Mouse (Mus musculus): ENCODE measurements around the gene Isl2. TPM values are rescaled to one million over a fixed set of nuclear protein-coding genes. Genes with fewer than 3 reads are reported as not detected.

Isl2 gene
- polyA plus RNA-seq (2011; ENCODE audit: insufficient read depth, insufficient read length, low read depth, missing spikeins), result 0.44 TPM in 1 of 2 replicates, not detected in the other

DNA sequence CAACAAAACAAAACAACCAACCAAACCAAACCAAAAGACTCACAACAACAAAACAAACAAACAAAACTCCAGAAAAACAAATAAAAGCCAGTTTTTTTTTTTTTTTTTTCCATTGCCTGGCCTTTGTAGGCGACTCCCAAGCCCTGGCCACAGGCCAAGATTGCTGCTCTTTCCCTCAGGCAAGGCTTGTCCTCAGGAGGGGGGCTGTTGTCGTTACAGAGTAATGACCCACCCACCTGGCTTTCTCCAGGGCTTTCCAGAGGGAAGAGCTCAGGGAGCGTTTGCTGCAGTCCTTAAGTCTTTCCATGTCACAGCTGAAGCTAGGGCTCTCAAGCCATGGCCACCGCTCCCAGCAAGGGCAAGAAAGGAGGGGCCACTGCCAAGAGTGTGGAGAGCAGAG is at the start of gene Isl2:
Gene Isl2, plus strand, starts transcription at position 296 of the 400 bp plus-strand sequence.
- no peaks in the 10 kb centered on the region for H3K36me3 ChIP-seq (ENCODE audit: control insufficient read depth, insufficient read depth, low read length, poor library complexity, severe bottlenecking)
- H3K4me1 ChIP-seq (ENCODE audit: control insufficient read depth, insufficient read depth, low read length), result no peaks in the 10 kb centered on the region
- no peak within 1 kb of the TSS for H3K9ac ChIP-seq (ENCODE audit: low read depth, poor library complexity, severe bottlenecking)
- H3K27me3 ChIP-seq (ENCODE audit: control insufficient read depth, insufficient read depth, low read length, poor library complexity, severe bottlenecking), result peaks cover 22% of the 10 kb centered on the region
- TF ChIP-seq CTCF (IDR thresholded peaks at IDR 0.05; ENCODE audit: low read depth, low read length) (no peak), POLR2A (IDR thresholded peaks at IDR 0.05; ENCODE audit: insufficient read depth, low read length) (no peak), EP300 (IDR thresholded peaks at IDR 0.05; ENCODE audit: insufficient read depth, low read depth, low read length) (no peak)
- peak within 1 kb of the TSS; percentile 29; the same call in 1 of the 2 replicates for H3K4me3 ChIP-seq (ENCODE audit: low read depth, low read length)
- H3K27ac ChIP-seq (ENCODE audit: insufficient read depth, low read length), result no peak within 1 kb of the TSS
- H3K9me3 ChIP-seq (replicated peaks; ENCODE audit: control insufficient read depth, insufficient read depth, low read length, poor library complexity, severe bottlenecking), result no peaks in the 10 kb centered on the region

- no peak overlapping the region for H3K4me3 ChIP-seq (ENCODE audit: low read depth, low read length)
- no peaks in the 10 kb centered on the region for H3K27me3 ChIP-seq (ENCODE audit: control insufficient read depth, insufficient read depth, low read length, poor library complexity, severe bottlenecking)
- no peaks in the 10 kb centered on the region for H3K4me1 ChIP-seq (ENCODE audit: control insufficient read depth, insufficient read depth, low read length)
- H3K36me3 ChIP-seq (ENCODE audit: control insufficient read depth, insufficient read depth, low read length, poor library complexity, severe bottlenecking), result no peaks in the 10 kb centered on the region
- no peaks in the 10 kb centered on the region for H3K9me3 ChIP-seq (replicated peaks; ENCODE audit: control insufficient read depth, insufficient read depth, low read length, poor library complexity, severe bottlenecking)
- TF ChIP-seq CTCF (IDR thresholded peaks at IDR 0.05; ENCODE audit: low read depth, low read length) (no peak), POLR2A (IDR thresholded peaks at IDR 0.05; ENCODE audit: insufficient read depth, low read length) (no peak), EP300 (IDR thresholded peaks at IDR 0.05; ENCODE audit: insufficient read depth, low read depth, low read length) (no peak)
- no peak overlapping the region for H3K27ac ChIP-seq (ENCODE audit: insufficient read depth, low read length)
- H3K9ac ChIP-seq (ENCODE audit: low read depth, poor library complexity, severe bottlenecking), result no peak overlapping the region
Measured at GRCm38 (mm10) chr9:55507922-55508321, 30.6 kb upstream of the Isl2 start.

- H3K4me1 ChIP-seq (ENCODE audit: control insufficient read depth, insufficient read depth, low read length), result no peaks in the 10 kb centered on the region
- H3K9ac ChIP-seq (ENCODE audit: low read depth, poor library complexity, severe bottlenecking), result no peak overlapping the region
- no peak overlapping the region for H3K4me3 ChIP-seq (ENCODE audit: low read depth, low read length)
- no peaks in the 10 kb centered on the region for H3K36me3 ChIP-seq (ENCODE audit: control insufficient read depth, insufficient read depth, low read length, poor library complexity, severe bottlenecking)
- H3K9me3 ChIP-seq (replicated peaks; ENCODE audit: control insufficient read depth, insufficient read depth, low read length, poor library complexity, severe bottlenecking), result no peaks in the 10 kb centered on the region
- no peak for TF ChIP-seq EP300 (IDR thresholded peaks at IDR 0.05; ENCODE audit: insufficient read depth, low read depth, low read length)
- no peak for TF ChIP-seq POLR2A (IDR thresholded peaks at IDR 0.05; ENCODE audit: insufficient read depth, low read length)
- H3K27ac ChIP-seq (ENCODE audit: insufficient read depth, low read length), result no peak overlapping the region
- no peaks in the 10 kb centered on the region for H3K27me3 ChIP-seq (ENCODE audit: control insufficient read depth, insufficient read depth, low read length, poor library complexity, severe bottlenecking)
Measured at GRCm38 (mm10) chr9:55508701-55509100, 29.8 kb upstream of the Isl2 start.

DNA sequence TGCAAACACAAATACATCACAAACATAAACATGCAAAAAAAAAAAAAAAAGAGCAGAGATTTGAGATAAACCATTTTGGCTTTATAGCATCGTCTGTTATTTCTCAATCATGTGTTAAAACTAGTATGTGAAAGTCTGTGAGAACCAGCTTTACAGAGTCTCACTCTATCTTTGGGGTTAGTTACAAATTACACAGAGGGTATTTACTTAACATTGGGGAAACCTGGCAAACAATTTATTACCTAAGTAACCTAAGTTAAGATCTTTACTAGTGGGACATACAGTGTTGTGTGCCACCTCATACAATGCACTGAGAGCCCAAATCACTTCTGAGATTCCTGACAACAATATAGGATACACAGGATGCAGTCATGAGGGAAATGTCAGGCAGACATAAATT is 28.7 kb upstream of the Isl2 start:
- Histone ChIP-seq H3K4me3 (ENCODE audit: low read depth, low read length) (no peak overlapping the region), H3K27me3 (ENCODE audit: control insufficient read depth, insufficient read depth, low read length, poor library complexity, severe bottlenecking) (no peaks in the 10 kb centered on the region), H3K4me1 (ENCODE audit: control insufficient read depth, insufficient read depth, low read length) (no peaks in the 10 kb centered on the region), H3K27ac (ENCODE audit: insufficient read depth, low read length) (no peak overlapping the region), H3K9ac (ENCODE audit: low read depth, poor library complexity, severe bottlenecking) (no peak overlapping the region), H3K9me3 (replicated peaks; ENCODE audit: control insufficient read depth, insufficient read depth, low read length, poor library complexity, severe bottlenecking) (peaks cover 3% of the 10 kb centered on the region; the same call in 1 of the 2 replicates), H3K36me3 (ENCODE audit: control insufficient read depth, insufficient read depth, low read length, poor library complexity, severe bottlenecking) (no peaks in the 10 kb centered on the region)
- TF ChIP-seq EP300 (IDR thresholded peaks at IDR 0.05; ENCODE audit: insufficient read depth, low read depth, low read length) (no peak), CTCF (IDR thresholded peaks at IDR 0.05; ENCODE audit: low read depth, low read length) (no peak), POLR2A (IDR thresholded peaks at IDR 0.05; ENCODE audit: insufficient read depth, low read length) (no peak)

DNA sequence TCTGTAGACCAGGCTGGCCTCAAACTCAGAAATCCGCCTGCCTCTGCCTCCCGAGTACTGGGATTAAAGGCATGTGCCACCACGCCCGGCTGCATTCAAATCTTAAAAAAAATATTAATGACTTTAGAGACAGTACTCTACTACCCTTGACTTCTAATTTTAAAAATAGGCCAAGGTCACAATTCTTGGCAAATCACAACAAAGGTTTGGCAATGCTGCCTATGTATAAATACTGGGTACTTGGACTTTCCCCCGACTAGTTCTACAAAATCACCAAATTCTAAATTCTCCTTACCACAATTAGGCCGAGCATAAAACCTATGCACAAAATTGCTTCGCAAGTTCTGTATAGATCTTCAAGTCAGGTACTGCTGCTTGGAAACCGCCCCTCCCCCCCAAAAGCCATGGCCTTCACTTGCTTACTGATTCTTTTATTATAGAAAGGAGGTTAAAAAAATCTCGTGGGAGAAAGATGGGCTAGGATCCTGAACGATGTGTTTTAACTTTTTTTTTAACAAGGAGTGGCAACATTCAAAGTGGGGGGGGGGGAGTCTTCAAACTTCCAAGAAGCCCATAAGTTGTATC is 27.7 kb upstream of the Isl2 start:
- H3K36me3 ChIP-seq (ENCODE audit: control insufficient read depth, insufficient read depth, low read length, poor library complexity, severe bottlenecking), result no peaks in the 10 kb centered on the region
- 0 out of 2 replicates have a peak overlapping the region, but pooled peaks have one; percentile 93 for H3K9ac ChIP-seq (ENCODE audit: low read depth, poor library complexity, severe bottlenecking)
- H3K27ac ChIP-seq (ENCODE audit: insufficient read depth, low read length), result no peak overlapping the region
- peaks cover 3% of the 10 kb centered on the region; the same call in 1 of the 2 replicates for H3K9me3 ChIP-seq (replicated peaks; ENCODE audit: control insufficient read depth, insufficient read depth, low read length, poor library complexity, severe bottlenecking)
- no peak overlapping the region for H3K4me3 ChIP-seq (ENCODE audit: low read depth, low read length)
- H3K4me1 ChIP-seq (ENCODE audit: control insufficient read depth, insufficient read depth, low read length), result no peaks in the 10 kb centered on the region
- TF ChIP-seq EP300 (IDR thresholded peaks at IDR 0.05; ENCODE audit: insufficient read depth, low read depth, low read length) (no peak), CTCF (IDR thresholded peaks at IDR 0.05; ENCODE audit: low read depth, low read length) (no peak)
- H3K27me3 ChIP-seq (ENCODE audit: control insufficient read depth, insufficient read depth, low read length, poor library complexity, severe bottlenecking), result no peaks in the 10 kb centered on the region

GRCm38 (mm10) chr9:55511521-55511993 is 26.9 kb upstream of the Isl2 start:
- Histone ChIP-seq H3K27me3 (ENCODE audit: control insufficient read depth, insufficient read depth, low read length, poor library complexity, severe bottlenecking) (no peaks in the 10 kb centered on the region), H3K27ac (ENCODE audit: insufficient read depth, low read length) (peak overlapping the region; percentile 46; the same call in 1 of the 2 replicates), H3K4me1 (ENCODE audit: control insufficient read depth, insufficient read depth, low read length) (no peaks in the 10 kb centered on the region), H3K4me3 (ENCODE audit: low read depth, low read length) (peak overlapping the region; percentile 81), H3K9ac (ENCODE audit: low read depth, poor library complexity, severe bottlenecking) (peak overlapping the region; percentile 93), H3K36me3 (ENCODE audit: control insufficient read depth, insufficient read depth, low read length, poor library complexity, severe bottlenecking) (no peaks in the 10 kb centered on the region), H3K9me3 (replicated peaks; ENCODE audit: control insufficient read depth, insufficient read depth, low read length, poor library complexity, severe bottlenecking) (peaks cover 3% of the 10 kb centered on the region; the same call in 1 of the 2 replicates)
- TF ChIP-seq EP300 (IDR thresholded peaks at IDR 0.05; ENCODE audit: insufficient read depth, low read depth, low read length), result no peak
- no peak for TF ChIP-seq CTCF (IDR thresholded peaks at IDR 0.05; ENCODE audit: low read depth, low read length)
- TF ChIP-seq POLR2A (IDR thresholded peaks at IDR 0.05; ENCODE audit: insufficient read depth, low read length), result no peak
